Mouse (Mus musculus) heart, embryonic 16.5 days (tissue): ENCODE data around the gene Ltbr. TPM values are rescaled to one million over a fixed set of nuclear protein-coding genes. Genes with fewer than 3 reads are reported as not detected.
A peak's percentile ranks its signal among the peaks of the same experiment; 100 is the strongest.
"Not testable (repeated sequence)": the region's sequence is repeated elsewhere in the genome, so short reads cannot be mapped to it uniquely, and the experiment has no call there.

Experiments
- ATAC-seq: fragments of 200-750 bp; cut with Nextera tagmentation; replicated peaks from 2 replicates; pipeline ENCODE4 v1.8.0; 2017; ENCODE audit warnings: moderate number of reproducible peaks; ENCODE audit not compliant: insufficient read depth, low FRiP score; ENCODE audit errors: extremely low read depth
- H3K27ac ChIP-seq: fragments of 300-500 bp; sonication (generic); 2 replicates; pipeline ENCODE4 v1.5.1; 2014; ENCODE audit warnings: mild to moderate bottlenecking, low read length, control low read depth, moderate library complexity
- H3K27me3 ChIP-seq: fragments of 300-500 bp; sonication (generic); 2 replicates; pipeline ENCODE4 v1.6.1; 2014; ENCODE audit warnings: low read length, mixed read lengths; ENCODE audit not compliant: control insufficient read depth, insufficient read depth
- H3K36me3 ChIP-seq: fragments of 300-500 bp; sonication (generic); 2 replicates; pipeline ENCODE4 v1.6.1; 2014; ENCODE audit not compliant: control insufficient read depth, insufficient read depth
- H3K4me1 ChIP-seq: fragments of 300-500 bp; sonication (generic); 2 replicates; pipeline ENCODE4 v1.6.1; 2014; ENCODE audit warnings: low read length, mixed read lengths; ENCODE audit not compliant: control insufficient read depth, insufficient read depth
- H3K4me2 ChIP-seq: fragments of 300-500 bp; sonication (generic); 2 replicates; pipeline ENCODE4 v1.6.1; 2014; ENCODE audit warnings: low read depth, mild to moderate bottlenecking, control low read depth, low read length
- H3K4me3 ChIP-seq: fragments of 300-500 bp; sonication (generic); 2 replicates; pipeline ENCODE4 v1.5.1; 2014; ENCODE audit warnings: mild to moderate bottlenecking, control low read depth, low read length
- H3K9ac ChIP-seq: fragments of 300-500 bp; sonication (generic); 2 replicates; pipeline ENCODE4 v1.6.1; 2014; ENCODE audit warnings: low read length, control low read depth
- H3K9me3 ChIP-seq: fragments of 300-500 bp; sonication (generic); replicated peaks from 2 replicates; pipeline ENCODE4 v1.6.1; 2016; ENCODE audit warnings: low read length; ENCODE audit not compliant: control insufficient read depth
- WGBS: fragments of 180-500 bp; shearing (Covaris S2); extraction: QIAGEN DNeasy Blood & Tissue Kit; methylation state at CpG from one replicate; pipeline ENCODE4 v1.1.7; 2014; 5-methylcytosine and 5-hydroxymethylcytosine counted together
- polyA plus RNA-seq: library from polyadenylated mRNA; unstranded; fragments of >200 nt; fragmentation: Nextera tagmentation; extraction: Ambion mirVana; gene quantifications from 2 replicates; pipeline ENCODE4 v1.2.1, GENCODE M21; 2015

Ltbr gene
- polyA plus RNA-seq, 1 experiment from 2014 or later, result 43.0 TPM

GRCm38 (mm10) chr6:125282721-125283120, 31.0 kb downstream of the Ltbr start:
- H3K4me3 ChIP-seq, H3K36me3 ChIP-seq, H3K4me2 ChIP-seq, H3K9ac ChIP-seq, ATAC-seq, H3K27me3 ChIP-seq, H3K9me3 ChIP-seq, H3K4me1 ChIP-seq, H3K27ac ChIP-seq: not testable (repeated sequence)
- 91% methylated on average over 13 of the region's 13 CpGs for WGBS

GRCm38 (mm10) chr6:125279729-125280128, 34.0 kb downstream of the Ltbr start:
- Histone ChIP-seq H3K9me3 (no peaks in the 10 kb centered on the region; the same call in 1 of the 2 replicates), H3K4me3 (no peak overlapping the region), H3K9ac (no peak overlapping the region), H3K4me1 (no peaks in the 10 kb centered on the region), H3K27me3 (no peaks in the 10 kb centered on the region), H3K36me3 (no peaks in the 10 kb centered on the region), H3K27ac (no peak overlapping the region), H3K4me2 (no peak overlapping the region)
- 58% methylated on average over 8 of the region's 8 CpGs for WGBS
- ATAC-seq, result no peak

DNA sequence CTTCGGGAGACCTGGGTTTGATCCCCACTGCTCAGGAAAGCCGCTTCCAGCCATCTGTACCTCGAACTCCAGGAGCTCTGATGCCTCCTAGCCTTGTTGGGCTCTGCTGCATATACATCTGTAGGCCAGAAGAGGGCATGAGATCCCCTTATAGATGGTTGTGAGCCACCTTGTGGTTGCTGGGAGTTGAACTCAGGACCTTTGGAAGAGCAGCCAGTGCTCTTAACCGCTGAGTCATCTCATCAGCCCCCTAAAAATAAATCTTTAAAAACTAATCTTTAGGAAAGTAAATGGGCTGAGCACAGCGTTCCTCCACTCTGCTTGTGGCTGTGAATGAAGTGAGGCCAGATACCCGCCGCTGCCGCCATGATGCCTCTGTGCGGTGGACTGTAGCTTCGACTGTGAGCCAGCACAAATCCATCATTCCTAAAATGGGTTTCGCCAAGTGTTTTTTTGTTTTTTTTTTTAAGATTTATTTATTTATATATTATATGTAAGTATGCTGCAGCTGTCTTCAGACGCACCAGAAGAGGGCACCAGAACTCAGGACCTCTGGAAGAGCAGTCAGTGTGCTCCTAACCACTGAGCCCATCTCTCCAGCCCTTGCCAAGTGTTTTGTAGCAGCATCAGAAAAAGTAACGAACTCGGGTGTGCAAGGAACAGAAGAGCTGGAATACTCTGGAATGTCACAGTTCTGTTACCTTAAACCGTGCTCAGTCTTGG, 38.7 kb downstream of the Ltbr start:
- Histone ChIP-seq H3K27ac (no peak overlapping the region), H3K9me3 (no peaks in the 10 kb centered on the region), H3K4me2 (no peak overlapping the region), H3K9ac (no peak overlapping the region), H3K4me1 (peaks cover 8% of the 10 kb centered on the region), H3K4me3 (no peak overlapping the region), H3K27me3 (no peaks in the 10 kb centered on the region), H3K36me3 (no peaks in the 10 kb centered on the region)
- no peak for ATAC-seq
- WGBS, result 56% methylated on average over 15 of the region's 15 CpGs

DNA sequence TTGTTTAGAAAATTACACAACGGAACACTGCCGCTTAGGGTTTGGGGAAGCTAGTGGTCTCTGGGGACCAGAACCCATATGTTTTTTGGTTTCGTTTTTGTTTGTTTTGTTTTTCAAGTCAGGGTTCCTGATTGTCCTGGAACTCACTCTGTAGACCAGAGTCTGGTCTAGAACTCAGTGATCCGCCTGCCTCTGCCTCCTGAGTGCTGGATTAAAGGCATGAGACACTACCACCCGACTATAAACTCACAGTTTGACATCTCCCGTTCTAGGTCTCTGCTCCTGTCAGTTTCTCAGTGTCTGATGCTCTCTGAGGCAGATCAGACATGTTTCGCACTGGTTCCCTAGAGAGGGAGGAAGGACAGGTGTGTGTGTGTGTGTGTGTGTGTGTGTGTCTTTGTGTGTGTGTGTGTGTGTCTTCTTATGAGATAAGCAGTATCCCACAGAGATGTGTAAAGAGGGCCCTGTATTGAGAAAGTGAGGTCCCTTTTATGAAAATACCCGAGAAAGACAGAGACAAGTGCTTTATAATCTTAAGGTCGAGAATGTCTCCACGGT, 41.4 kb downstream of the Ltbr start:
- Histone ChIP-seq H3K27me3 (no peaks in the 10 kb centered on the region), H3K27ac (no peak overlapping the region), H3K4me2 (no peak overlapping the region), H3K4me3 (no peak overlapping the region), H3K9me3 (no peaks in the 10 kb centered on the region), H3K9ac (peak overlapping the region; percentile 38; the same call in 1 of the 2 replicates), H3K36me3 (no peaks in the 10 kb centered on the region), H3K4me1 (peaks cover 8% of the 10 kb centered on the region)
- WGBS, result 74% methylated on average over 10 of the region's 10 CpGs
- ATAC-seq, result no peak

GRCm38 (mm10) chr6:125271455-125272227, 42.0 kb downstream of the Ltbr start:
- Histone ChIP-seq H3K9me3 (no peaks in the 10 kb centered on the region), H3K4me2 (peak overlapping the region; percentile 57), H3K4me3 (peak overlapping the region; percentile 16; the same call in 1 of the 2 replicates), H3K4me1 (peaks cover 8% of the 10 kb centered on the region), H3K27me3 (no peaks in the 10 kb centered on the region), H3K27ac (peak overlapping the region; percentile 6; the same call in 1 of the 2 replicates), H3K9ac (peak overlapping the region; percentile 51), H3K36me3 (no peaks in the 10 kb centered on the region)
- peak; percentile 93 for ATAC-seq
- 13% methylated on average over 17 of the region's 17 CpGs for WGBS

- Histone ChIP-seq H3K27me3 (no peaks in the 10 kb centered on the region), H3K4me2 (no peak overlapping the region), H3K4me3 (no peak overlapping the region), H3K4me1 (peaks cover 8% of the 10 kb centered on the region), H3K36me3 (no peaks in the 10 kb centered on the region), H3K9ac (no peak overlapping the region), H3K9me3 (no peaks in the 10 kb centered on the region), H3K27ac (no peak overlapping the region)
- 54% methylated on average over 6 of the region's 6 CpGs for whole genome bisulfite sequencing
- no peak for ATAC-seq
Measured at GRCm38 (mm10) chr6:125268799-125269198, 44.9 kb downstream of the Ltbr start.

GRCm38 (mm10) chr6:125267469-125267868, 46.2 kb downstream of the Ltbr start:
- H3K27ac ChIP-seq, result no peak overlapping the region
- no peak for ATAC-seq
- no peak overlapping the region for H3K4me3 ChIP-seq
- H3K9me3 ChIP-seq, result no peaks in the 10 kb centered on the region
- 85% methylated on average over 3 of the region's 3 CpGs for WGBS
- H3K4me1 ChIP-seq, result peaks cover 8% of the 10 kb centered on the region
- H3K27me3 ChIP-seq, result no peaks in the 10 kb centered on the region
- H3K4me2 ChIP-seq, result no peak overlapping the region
- H3K9ac ChIP-seq, result no peak overlapping the region
- H3K36me3 ChIP-seq, result no peaks in the 10 kb centered on the region

DNA sequence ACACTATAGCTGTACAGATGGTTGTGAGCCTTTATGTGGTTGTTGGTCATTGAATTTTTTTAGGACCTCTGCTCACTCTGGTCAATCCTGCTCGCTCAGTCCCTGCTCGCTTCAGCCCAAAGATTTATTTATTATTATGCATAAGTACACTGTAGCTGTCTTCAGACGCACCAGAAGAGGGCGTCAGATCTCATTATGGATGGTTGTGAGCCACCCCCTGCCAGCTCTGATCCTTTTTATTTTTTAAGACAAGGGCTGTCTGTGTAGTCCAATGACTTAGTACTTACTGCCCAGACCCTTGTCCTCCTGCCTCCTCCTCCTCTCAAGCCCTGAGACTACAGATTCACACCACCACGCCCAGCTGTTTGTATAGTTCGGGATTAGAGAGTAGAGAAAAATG, 47.1 kb downstream of the Ltbr start:
- ATAC-seq, H3K27me3 ChIP-seq, H3K36me3 ChIP-seq, H3K4me3 ChIP-seq, H3K27ac ChIP-seq, H3K4me2 ChIP-seq, H3K9me3 ChIP-seq, H3K4me1 ChIP-seq, H3K9ac ChIP-seq: not testable (repeated sequence)
- 69% methylated on average over 6 of the region's 6 CpGs for WGBS

DNA sequence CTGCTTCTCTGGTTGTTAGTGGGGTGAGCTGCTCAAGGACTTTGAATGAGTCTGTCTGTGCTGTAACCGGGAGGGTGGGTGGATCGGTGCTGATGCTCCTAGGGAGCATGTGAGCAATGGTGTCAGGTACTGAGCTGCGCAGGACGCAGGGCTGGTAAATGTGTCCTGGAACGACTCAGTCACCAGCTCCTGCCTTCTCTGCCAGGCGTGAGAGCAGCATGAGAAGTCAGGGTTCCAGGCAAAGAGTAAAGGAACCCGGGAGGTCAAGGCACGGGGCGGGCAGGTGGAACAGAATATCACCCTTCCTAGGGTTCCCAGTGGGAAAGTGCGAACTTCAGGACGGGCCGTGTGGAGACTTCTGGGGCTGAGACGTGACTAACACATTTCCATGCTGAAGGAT, 47.6 kb downstream of the Ltbr start:
- Histone ChIP-seq H3K4me3 (no peak overlapping the region), H3K9ac (no peak overlapping the region), H3K9me3 (peaks cover 4% of the 10 kb centered on the region; the same call in 1 of the 2 replicates), H3K4me1 (peaks cover 1% of the 10 kb centered on the region), H3K27me3 (no peaks in the 10 kb centered on the region), H3K27ac (no peak overlapping the region), H3K4me2 (no peak overlapping the region), H3K36me3 (no peaks in the 10 kb centered on the region)
- WGBS, result 62% methylated on average over 13 of the region's 13 CpGs
- ATAC-seq, result no peak
